Mouse (Mus musculus) kidney, embryonic 16.5 days (tissue): ENCODE results near the gene Fgfr2. TPM values are rescaled to one million over a fixed set of nuclear protein-coding genes. Genes with fewer than 3 reads are reported as not detected.

Source experiments
- ATAC-seq: fragments of 200-750 bp; cut with Nextera tagmentation; 2 replicates; pipeline ENCODE4 v1.8.0; 2017; ENCODE audit warnings: moderate TSS enrichment; ENCODE audit not compliant: low FRiP score, low TSS enrichment
- H3K27ac ChIP-seq: fragments of 300-500 bp; sonication (generic); 2 replicates; pipeline ENCODE4 v1.5.1; 2014; ENCODE audit warnings: low read length
- H3K27me3 ChIP-seq: fragments of 300-500 bp; sonication (generic); 2 replicates; pipeline ENCODE4 v1.6.1; 2014; ENCODE audit warnings: low read length, control low read depth, mixed read lengths; ENCODE audit not compliant: insufficient read depth
- H3K36me3 ChIP-seq: fragments of 300-500 bp; sonication (generic); 2 replicates; pipeline ENCODE4 v1.6.1; 2014; ENCODE audit warnings: low read length, control low read depth, mixed read lengths; ENCODE audit not compliant: insufficient read depth
- H3K4me1 ChIP-seq: fragments of 300-500 bp; sonication (generic); 2 replicates; pipeline ENCODE4 v1.6.1; 2014; ENCODE audit warnings: low read length, control low read depth, mixed read lengths; ENCODE audit not compliant: insufficient read depth
- H3K4me2 ChIP-seq: fragments of 300-500 bp; sonication (generic); replicated peaks from 2 replicates; pipeline ENCODE4 v1.6.1; 2014; ENCODE audit warnings: low read depth, low read length
- H3K4me3 ChIP-seq: fragments of 300-500 bp; sonication (generic); 2 replicates; pipeline ENCODE4 v1.5.1; 2014; ENCODE audit warnings: mild to moderate bottlenecking, low read length
- H3K9ac ChIP-seq: fragments of 300-500 bp; sonication (generic); replicated peaks from 2 replicates; pipeline ENCODE4 v1.6.1; 2014; ENCODE audit warnings: low read length
- H3K9me3 ChIP-seq: fragments of 300-500 bp; sonication (generic); 2 replicates; pipeline ENCODE4 v1.6.1; 2016; ENCODE audit warnings: low read length, control low read depth
- WGBS: fragments of 180-500 bp; shearing (Covaris S2); extraction: QIAGEN DNeasy Blood & Tissue Kit; methylation state at CpG from one replicate; pipeline ENCODE4 v1.1.7; 2014; 5-methylcytosine and 5-hydroxymethylcytosine counted together
- polyA plus RNA-seq: library from polyadenylated mRNA; unstranded; fragments of >200 nt; fragmentation: Nextera tagmentation; extraction: Ambion mirVana; gene quantifications from 2 replicates; pipeline ENCODE4 v1.2.1, GENCODE M21; 2015

Fgfr2 gene
- 115 and 118 TPM in 2 replicates for polyA plus RNA-seq

- peak within 1 kb of the TSS; percentile 99 for H3K9ac ChIP-seq
- H3K27me3 ChIP-seq = no peaks in the 10 kb centered on the region
- no peaks in the 10 kb centered on the region for H3K9me3 ChIP-seq
- ATAC-seq = peak; percentile 82
- peak within 1 kb of the TSS; percentile 95 for H3K4me2 ChIP-seq
- H3K4me3 ChIP-seq = peak within 1 kb of the TSS; percentile 96
- H3K4me1 ChIP-seq = peaks cover 37% of the 10 kb centered on the region
- WGBS = under 1% methylated on average over 35 of the region's 53 CpGs
- no peaks in the 10 kb centered on the region for H3K36me3 ChIP-seq
- peak within 1 kb of the TSS; percentile 98 for H3K27ac ChIP-seq
Observed at GRCm38 (mm10) chr7:133123244-133123998, at the start of gene Fgfr2. Fgfr2 (minus strand) TSS chr7:133123350.

- Histone ChIP-seq H3K27ac (no peak overlapping the region), H3K27me3 (no peaks in the 10 kb centered on the region), H3K9me3 (no peaks in the 10 kb centered on the region), H3K4me3 (no peak overlapping the region), H3K4me1 (peaks cover 4% of the 10 kb centered on the region), H3K36me3 (no peaks in the 10 kb centered on the region), H3K9ac (no peak overlapping the region), H3K4me2 (no peak overlapping the region)
- no peak for ATAC-seq
- 77% methylated on average over 4 of the region's 4 CpGs for WGBS
Observed at GRCm38 (mm10) chr7:133171403-133172032, 48.4 kb upstream of the Fgfr2 start.

DNA sequence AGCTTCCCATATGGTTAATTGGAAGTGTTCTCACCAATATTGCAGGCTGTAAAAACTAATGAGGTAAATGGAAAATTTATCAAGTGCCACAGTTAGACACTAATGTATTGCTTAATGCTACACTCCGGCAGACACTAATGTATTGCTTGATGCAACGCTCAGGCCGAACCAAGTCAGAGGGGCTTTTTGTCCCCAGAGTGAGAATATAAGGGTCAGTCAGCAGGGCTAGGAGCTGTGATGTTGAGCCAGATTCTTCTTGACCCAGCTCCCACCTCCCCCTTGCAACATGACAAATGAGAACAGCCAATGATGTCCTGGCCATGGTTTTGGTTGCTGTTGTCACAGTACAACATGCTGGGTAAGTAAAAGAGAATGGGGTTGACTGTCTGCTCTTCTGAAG lies 45.8 kb upstream of the Fgfr2 start:
- Histone ChIP-seq H3K9me3 (no peaks in the 10 kb centered on the region), H3K4me3 (no peak overlapping the region), H3K4me2 (no peak overlapping the region), H3K27me3 (no peaks in the 10 kb centered on the region), H3K36me3 (no peaks in the 10 kb centered on the region), H3K4me1 (peaks cover 14% of the 10 kb centered on the region), H3K27ac (no peak overlapping the region), H3K9ac (no peak overlapping the region)
- WGBS = 74% methylated on average over 3 of the region's 3 CpGs
- no peak for ATAC-seq

DNA sequence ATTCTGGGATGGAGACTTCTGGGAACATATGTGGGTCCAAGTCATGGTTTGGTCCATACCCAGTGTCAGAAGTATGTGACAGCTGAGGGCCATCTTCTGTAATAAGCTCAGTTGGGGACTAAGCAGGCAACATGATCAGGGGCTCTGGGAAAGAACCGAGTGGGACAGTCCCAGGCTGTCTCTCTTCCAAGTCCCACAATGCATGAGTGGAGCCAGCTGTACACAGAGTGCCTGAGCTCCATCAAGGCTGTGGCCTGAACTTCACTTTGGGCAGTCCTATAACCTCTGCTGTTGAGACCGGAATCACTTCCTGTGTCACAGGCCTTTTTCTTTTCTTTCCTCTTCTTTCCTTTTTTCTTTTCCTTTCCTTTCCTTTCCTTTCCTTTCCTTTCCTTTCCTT lies 44.8 kb upstream of the Fgfr2 start:
- no peak overlapping the region for H3K4me3 ChIP-seq
- H3K9me3 ChIP-seq = no peaks in the 10 kb centered on the region
- no peak overlapping the region for H3K9ac ChIP-seq
- H3K4me1 ChIP-seq = peaks cover 21% of the 10 kb centered on the region
- no peaks in the 10 kb centered on the region for H3K36me3 ChIP-seq
- no peaks in the 10 kb centered on the region for H3K27me3 ChIP-seq
- H3K4me2 ChIP-seq = no peak overlapping the region
- ATAC-seq = no peak
- no peak overlapping the region for H3K27ac ChIP-seq
- 57% methylated on average over 2 of the region's 2 CpGs for WGBS

- 43% methylated on average over 2 of the region's 2 CpGs for WGBS
- no peak for ATAC-seq
- no peak overlapping the region for H3K4me3 ChIP-seq
- H3K27me3 ChIP-seq = no peaks in the 10 kb centered on the region
- H3K4me1 ChIP-seq = peaks cover 32% of the 10 kb centered on the region
- H3K9me3 ChIP-seq = no peaks in the 10 kb centered on the region
- H3K9ac ChIP-seq = no peak overlapping the region
- H3K4me2 ChIP-seq = no peak overlapping the region
- no peaks in the 10 kb centered on the region for H3K36me3 ChIP-seq
- no peak overlapping the region for H3K27ac ChIP-seq
Observed at GRCm38 (mm10) chr7:133164770-133165169, 41.6 kb upstream of the Fgfr2 start.

DNA sequence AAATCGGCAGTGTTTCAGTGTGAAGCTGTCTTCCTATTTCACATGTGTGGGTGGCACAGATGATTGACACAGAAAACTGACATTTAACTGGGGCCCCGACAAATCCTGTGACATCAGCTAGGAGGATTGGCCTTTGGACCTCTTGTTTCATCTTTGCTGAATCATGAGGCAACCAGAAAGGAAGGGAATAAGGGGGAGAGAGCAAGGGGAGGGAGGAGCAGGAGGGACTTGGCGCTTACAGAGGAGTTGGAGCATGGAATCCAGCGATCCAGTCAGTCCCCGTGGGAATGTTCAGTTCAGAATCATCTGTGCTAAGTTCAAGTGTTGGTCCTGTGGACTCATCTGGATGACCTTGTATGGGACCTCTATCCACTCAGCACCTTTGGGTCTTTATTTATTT lies 39.9 kb upstream of the Fgfr2 start:
- no peak overlapping the region for H3K4me2 ChIP-seq
- H3K9ac ChIP-seq = no peak overlapping the region
- 37% methylated on average over 5 of the region's 5 CpGs for WGBS
- H3K9me3 ChIP-seq = no peaks in the 10 kb centered on the region
- H3K4me3 ChIP-seq = no peak overlapping the region
- H3K4me1 ChIP-seq = peaks cover 32% of the 10 kb centered on the region
- no peak for ATAC-seq
- no peaks in the 10 kb centered on the region for H3K27me3 ChIP-seq
- no peaks in the 10 kb centered on the region for H3K36me3 ChIP-seq
- H3K27ac ChIP-seq = no peak overlapping the region

GRCm38 (mm10) chr7:133162131-133162530 lies 39.0 kb upstream of the Fgfr2 start:
- H3K9me3 ChIP-seq = no peaks in the 10 kb centered on the region
- H3K4me3 ChIP-seq = no peak overlapping the region
- H3K4me1 ChIP-seq = peaks cover 32% of the 10 kb centered on the region
- no peak overlapping the region for H3K9ac ChIP-seq
- H3K27ac ChIP-seq = peak overlapping the region; percentile 75
- H3K27me3 ChIP-seq = no peaks in the 10 kb centered on the region
- H3K36me3 ChIP-seq = no peaks in the 10 kb centered on the region
- H3K4me2 ChIP-seq = no peak overlapping the region
- WGBS = 32% methylated on average over 2 of the region's 2 CpGs
- ATAC-seq = 0 out of 2 replicates have a peak, but pooled peaks have one; percentile 25

DNA sequence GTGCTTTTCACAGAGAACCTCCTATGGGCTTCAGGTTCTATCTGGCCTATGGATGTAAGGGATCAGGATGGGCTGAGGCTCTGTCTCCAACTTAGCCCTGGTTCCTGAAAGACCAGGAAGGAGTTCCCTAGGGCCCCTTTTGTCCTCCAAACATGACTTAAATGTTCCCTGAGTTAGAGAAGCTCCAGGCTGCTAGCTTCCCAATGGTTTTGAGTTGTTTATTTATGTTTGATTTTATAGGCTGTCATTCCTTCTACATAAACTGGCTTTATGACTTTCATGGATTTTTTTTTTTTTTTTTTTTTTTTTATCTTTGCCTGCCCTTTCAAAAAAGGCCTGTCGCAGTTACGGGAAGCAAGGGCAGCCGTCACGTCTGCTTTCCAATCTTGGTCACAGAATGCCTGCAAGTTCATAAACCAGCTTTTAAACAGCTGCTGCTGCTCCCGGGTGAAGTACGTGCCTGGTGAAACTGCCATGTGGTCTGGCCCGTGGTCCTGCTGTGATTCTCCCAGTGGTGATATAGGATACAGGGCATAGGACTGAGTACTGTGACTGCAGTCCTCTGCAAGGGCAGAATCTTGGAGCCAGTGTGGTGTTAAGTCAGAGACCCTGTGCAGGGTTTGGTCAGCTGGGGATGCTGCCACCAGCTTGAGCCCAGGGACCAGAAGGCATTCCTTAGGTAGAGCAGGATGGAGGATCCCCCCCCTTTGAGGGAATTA lies 38.4 kb upstream of the Fgfr2 start:
- H3K9ac ChIP-seq = no peak overlapping the region
- no peaks in the 10 kb centered on the region for H3K36me3 ChIP-seq
- H3K4me3 ChIP-seq = no peak overlapping the region
- ATAC-seq = 0 out of 2 replicates have a peak, but pooled peaks have one; percentile 63
- no peak overlapping the region for H3K4me2 ChIP-seq
- no peaks in the 10 kb centered on the region for H3K27me3 ChIP-seq
- peaks cover 32% of the 10 kb centered on the region for H3K4me1 ChIP-seq
- WGBS = 46% methylated on average over 7 of the region's 7 CpGs
- no peaks in the 10 kb centered on the region for H3K9me3 ChIP-seq
- peak overlapping the region; percentile 75 for H3K27ac ChIP-seq

DNA sequence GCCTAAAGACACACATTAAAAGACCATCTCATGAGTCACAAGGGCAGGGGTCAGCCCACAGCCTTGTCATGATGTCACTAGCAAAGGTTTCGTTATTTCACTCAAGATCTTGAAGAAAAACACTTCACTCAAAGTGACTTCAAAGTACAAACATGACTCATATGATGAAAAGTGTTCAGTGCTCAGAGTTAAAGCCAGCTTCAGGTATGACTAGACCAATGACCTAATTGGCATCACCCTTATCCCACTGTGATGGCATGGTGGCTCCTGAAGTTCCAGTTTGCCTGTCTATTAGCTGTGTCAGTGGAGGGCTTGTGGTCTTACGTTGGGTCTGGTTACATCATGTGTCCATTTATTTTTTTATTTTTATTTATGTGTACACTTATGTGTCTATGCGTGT lies 36.4 kb upstream of the Fgfr2 start:
- 84% methylated on average over 3 of the region's 3 CpGs for WGBS
- Histone ChIP-seq H3K9me3 (no peaks in the 10 kb centered on the region), H3K9ac (no peak overlapping the region)

More for the DNA sequence above, 36.4 kb upstream of the Fgfr2 start:
- Histone ChIP-seq H3K36me3 (no peaks in the 10 kb centered on the region), H3K4me3 (no peak overlapping the region), H3K27me3 (no peaks in the 10 kb centered on the region), H3K4me2 (no peak overlapping the region), H3K4me1 (peaks cover 24% of the 10 kb centered on the region), H3K27ac (no peak overlapping the region)
- ATAC-seq = no peak
